In genomic region chr11:52001341-52001740, GRCm38 (mm10) we compare ENCODE assay signal across 8 mouse cellular contexts. TPM values are rescaled to one million over a fixed set of nuclear protein-coding genes. Genes with fewer than 3 reads are reported as not detected.
DNase-seq lines count a peak whose midpoint lies in the region; ATAC-seq and TF ChIP-seq lines count a peak whose summit lies in the region.

No protein-coding gene starts in this region.

- H3K9ac ChIP-seq in heart, embryonic 15.5 days = no peak overlapping the region; the same call in 1 of the 2 replicates
- peak overlapping the region; percentile 91 for H3K9ac ChIP-seq in ES-Bruce4 (ENCODE audit: low read depth, poor library complexity, severe bottlenecking)
- H3K9ac ChIP-seq in limb, embryonic 15.5 days = no peak overlapping the region

- no peak for TF ChIP-seq POLR2A in ES-Bruce4 (IDR thresholded peaks at IDR 0.05; ENCODE audit: insufficient read depth, low read length)

- no peak for TF ChIP-seq CTCF in ES-Bruce4 (IDR thresholded peaks at IDR 0.05; ENCODE audit: low read depth, low read length)

- H3K9me3 ChIP-seq in heart, embryonic 15.5 days (replicated peaks) = no peaks in the 10 kb centered on the region
- H3K9me3 ChIP-seq in ES-Bruce4 (replicated peaks; ENCODE audit: control insufficient read depth, insufficient read depth, low read length, poor library complexity, severe bottlenecking) = no peaks in the 10 kb centered on the region
- no peaks in the 10 kb centered on the region for H3K9me3 ChIP-seq in forebrain, embryonic 10.5 days
- no peaks in the 10 kb centered on the region for H3K9me3 ChIP-seq in limb, embryonic 15.5 days

- peaks cover 33% of the 10 kb centered on the region for H3K4me1 ChIP-seq in heart, embryonic 15.5 days (replicated peaks)
- H3K4me1 ChIP-seq in ES-Bruce4 (ENCODE audit: control insufficient read depth, insufficient read depth, low read length) = no peaks in the 10 kb centered on the region
- H3K4me1 ChIP-seq in forebrain, embryonic 10.5 days = peaks cover 56% of the 10 kb centered on the region
- peaks cover 33% of the 10 kb centered on the region for H3K4me1 ChIP-seq in limb, embryonic 15.5 days

- no peaks in the 10 kb centered on the region for H3K27me3 ChIP-seq in heart, embryonic 15.5 days
- H3K27me3 ChIP-seq in ES-Bruce4 (ENCODE audit: control insufficient read depth, insufficient read depth, low read length, poor library complexity, severe bottlenecking) = no peaks in the 10 kb centered on the region
- H3K27me3 ChIP-seq in forebrain, embryonic 10.5 days (ENCODE audit: poor library complexity, severe bottlenecking) = no peaks in the 10 kb centered on the region
- no peaks in the 10 kb centered on the region for H3K27me3 ChIP-seq in limb, embryonic 15.5 days

- ATAC-seq in heart, embryonic 15.5 days (replicated peaks; ENCODE audit: insufficient number of reproducible peaks, insufficient read depth, low FRiP score, low read depth) = no peak
- ATAC-seq in limb, embryonic 15.5 days (ENCODE audit: insufficient number of reproducible peaks, low FRiP score, low TSS enrichment, low read depth) = no peak

- H3K4me2 ChIP-seq in heart, embryonic 15.5 days = peak overlapping the region; percentile 70
- peak overlapping the region; percentile 75 for H3K4me2 ChIP-seq in limb, embryonic 15.5 days

- H3K27ac ChIP-seq in heart, embryonic 15.5 days = peak overlapping the region; percentile 97
- peak overlapping the region; percentile 94 for H3K27ac ChIP-seq in ES-Bruce4 (ENCODE audit: insufficient read depth, low read length)
- peak overlapping the region; percentile 99 for H3K27ac ChIP-seq in forebrain, embryonic 10.5 days
- H3K27ac ChIP-seq in limb, embryonic 15.5 days = peak overlapping the region; percentile 99

- 70% methylated on average over 10 of the region's 10 CpGs for WGBS in heart, embryonic 15.5 days
- WGBS in forebrain, embryonic 10.5 days = 72% methylated on average over 10 of the region's 10 CpGs
- WGBS in limb, embryonic 15.5 days = 73% methylated on average over 10 of the region's 10 CpGs

- no peak for DNase-seq in heart, adult 8-10 months (ENCODE audit: low spot score)
- no peak for DNase-seq in forebrain, embryonic 10.5 days (ENCODE audit: extremely low spot score, low spot score)
- no peak for DNase-seq in yolk sac, embryonic 10.5 days (ENCODE audit: low spot score)
- no peak for DNase-seq in retina, embryonic 14.5 days (ENCODE audit: low spot score)
- DNase-seq in right cerebral cortex, postnatal 14 days = no peak

- TF ChIP-seq EP300 in ES-Bruce4 (IDR thresholded peaks at IDR 0.05; ENCODE audit: insufficient read depth, low read depth, low read length) = no peak

- peaks cover 15% of the 10 kb centered on the region for H3K36me3 ChIP-seq in heart, embryonic 15.5 days
- peaks cover 15% of the 10 kb centered on the region for H3K36me3 ChIP-seq in ES-Bruce4 (ENCODE audit: control insufficient read depth, insufficient read depth, low read length, poor library complexity, severe bottlenecking)
- peaks cover 18% of the 10 kb centered on the region for H3K36me3 ChIP-seq in forebrain, embryonic 10.5 days (replicated peaks)
- peaks cover 12% of the 10 kb centered on the region for H3K36me3 ChIP-seq in limb, embryonic 15.5 days

- peak overlapping the region; percentile 87 for H3K4me3 ChIP-seq in heart, embryonic 15.5 days
- peak overlapping the region; percentile 52 for H3K4me3 ChIP-seq in ES-Bruce4 (ENCODE audit: low read depth, low read length)
- peak overlapping the region; percentile 87; the same call in 1 of the 2 replicates for H3K4me3 ChIP-seq in forebrain, embryonic 10.5 days
- peak overlapping the region; percentile 95; the same call in 1 of the 2 replicates for H3K4me3 ChIP-seq in limb, embryonic 15.5 days

RNA-seq across cellular contexts. Expression of gene Ube2b, which starts 0.8 kb away (rescaled TPM):
- polyA plus RNA-seq in heart, embryonic 15.5 days (2015; fragmentation: Nextera tagmentation; extraction: Ambion mirVana) = 243 and 292 TPM in 2 replicates
- 100 to 1,000 TPM; 300 to 368 (median 327) TPM for total RNA-seq in heart, adult 8-10 months (2022)
- polyA plus RNA-seq in ES-Bruce4 (2011; ENCODE audit: insufficient read depth, insufficient read length, low read depth, missing spikeins) = 194 and 197 TPM in 2 replicates
- 199 TPM in 2 replicates for polyA plus RNA-seq in forebrain, embryonic 10.5 days (2016; fragmentation: Nextera tagmentation; extraction: Ambion mirVana)
- 237 and 241 TPM in 2 replicates for polyA plus RNA-seq in limb, embryonic 15.5 days (2015; fragmentation: Nextera tagmentation; extraction: Ambion mirVana)

RNA-seq across cellular contexts. Expression of gene Cdkl3, which starts 2.7 kb away (rescaled TPM):
- polyA plus RNA-seq in heart, embryonic 15.5 days (2015; fragmentation: Nextera tagmentation; extraction: Ambion mirVana) = 9.8 and 10.2 TPM in 2 replicates
- total RNA-seq in heart, adult 8-10 months (2022) = 1 to 10 TPM; 3.8 to 5.5 (median 4.4) TPM
- polyA plus RNA-seq in ES-Bruce4 (2011; ENCODE audit: insufficient read depth, insufficient read length, low read depth, missing spikeins) = 9.6 and 12.9 TPM in 2 replicates
- 11.0 and 13.0 TPM in 2 replicates for polyA plus RNA-seq in forebrain, embryonic 10.5 days (2016; fragmentation: Nextera tagmentation; extraction: Ambion mirVana)
- polyA plus RNA-seq in limb, embryonic 15.5 days (2015; fragmentation: Nextera tagmentation; extraction: Ambion mirVana) = 7.2 and 10.2 TPM in 2 replicates

RNA-seq across cellular contexts. Expression of gene Cdkn2aipnl, which starts 33.9 kb away (rescaled TPM):
- 60.6 and 69.0 TPM in 2 replicates for polyA plus RNA-seq in heart, embryonic 15.5 days (2015; fragmentation: Nextera tagmentation; extraction: Ambion mirVana)
- total RNA-seq in heart, adult 8-10 months (2022) = 10 to 100 TPM in 3 of 4 experiments, 1 to 10 TPM in 1; 9.1 to 11.6 (median 10.4) TPM
- 69.8 and 77.1 TPM in 2 replicates for polyA plus RNA-seq in ES-Bruce4 (2011; ENCODE audit: insufficient read depth, insufficient read length, low read depth, missing spikeins)
- polyA plus RNA-seq in forebrain, embryonic 10.5 days (2016; fragmentation: Nextera tagmentation; extraction: Ambion mirVana) = 138 and 144 TPM in 2 replicates
- polyA plus RNA-seq in limb, embryonic 15.5 days (2015; fragmentation: Nextera tagmentation; extraction: Ambion mirVana) = 79.2 and 83.8 TPM in 2 replicates
